Comparison of ENCODE assay signal across 20 mouse cellular contexts in the genomic region with DNA sequence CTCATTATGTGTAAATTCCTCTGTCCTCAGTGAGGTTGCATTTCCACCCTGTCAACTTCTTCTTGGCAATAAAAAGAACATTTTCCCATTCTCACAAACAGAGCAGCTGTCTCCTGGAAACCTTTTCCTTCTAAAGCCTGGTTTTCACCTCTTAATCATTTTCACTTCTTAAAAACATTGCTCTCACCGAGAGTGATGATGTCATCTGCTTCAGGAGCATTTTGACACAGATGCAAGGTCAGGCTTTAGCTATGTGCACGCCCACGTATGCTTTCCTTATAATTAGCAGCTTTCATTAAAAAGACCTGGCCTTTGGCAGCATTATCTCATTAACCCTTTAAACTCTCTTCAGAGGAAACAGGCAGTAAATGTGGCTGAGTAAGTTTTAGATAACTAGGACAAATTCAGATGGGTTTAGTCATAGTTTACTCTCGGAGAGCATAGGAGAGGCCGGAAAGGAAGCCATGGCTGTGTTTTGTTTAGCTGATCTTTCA. TPM values are rescaled to one million over a fixed set of nuclear protein-coding genes. Genes with fewer than 3 reads are reported as not detected.
DNase-seq lines count a peak whose midpoint lies in the region; ATAC-seq and TF ChIP-seq lines count a peak whose summit lies in the region.
"Had no signal": no experiment of that assay in that cellular context is flagged by ENCODE, and none has a peak within 500 bp of the region (broad histone marks: within the 10 kb centered on the region; RNA-seq: fewer than 3 reads in every experiment).

No protein-coding gene starts in this region.

- peak; percentile 5 for DNase-seq in embryo, embryonic 10.5 days (ENCODE audit: low spot score)
- no peak for DNase-seq in embryo, embryonic 11 days
- DNase-seq in heart, postnatal 0 days (ENCODE audit: low spot score) = peak; percentile 61
- DNase-seq in heart, adult 2 months = no peak
- DNase-seq in retina, embryonic 14.5 days (ENCODE audit: low spot score) = peak; percentile 12
- DNase-seq in cerebellum, adult 18-20 months = no peak
- DNase-seq: adrenal gland, postnatal 36 days; cerebellum, adult 8-10 months; gastrocnemius, postnatal 10 days; lung, adult 2 months; thymus, postnatal 14 days had no signal

- TF ChIP-seq CTCF in heart, postnatal 0 days (IDR thresholded peaks at IDR 0.05; ENCODE audit: low read depth) = no peak
- TF ChIP-seq CTCF in heart, adult 2 months (IDR thresholded peaks at IDR 0.05) = no peak

- no peak for TF ChIP-seq POLR2A in heart, adult 2 months (IDR thresholded peaks at IDR 0.05; ENCODE audit: insufficient read depth, low read depth, low read length)

- no peaks in the 10 kb centered on the region for H3K27me3 ChIP-seq in heart, postnatal 0 days (ENCODE audit: control insufficient read depth, insufficient read depth, low read length)
- H3K27me3 ChIP-seq in heart, adult 2 months (ENCODE audit: control insufficient read depth, insufficient read depth, low read length) = no peaks in the 10 kb centered on the region
- H3K27me3 ChIP-seq: embryonic facial prominence, embryonic 13.5 days; neural tube, embryonic 12.5 days had no signal

- H3K4me2 ChIP-seq in heart, postnatal 0 days (ENCODE audit: low read depth, low read length) = no peak overlapping the region
- H3K4me2 ChIP-seq: embryonic facial prominence, embryonic 13.5 days; midbrain, embryonic 11.5 days; neural tube, embryonic 12.5 days had no signal

- no peak overlapping the region for H3K27ac ChIP-seq in heart, postnatal 0 days (ENCODE audit: low read depth)
- no peak overlapping the region for H3K27ac ChIP-seq in heart, adult 2 months
- H3K27ac ChIP-seq: embryonic facial prominence, embryonic 13.5 days; neural tube, embryonic 12.5 days had no signal

- WGBS in heart, postnatal 0 days = 34% methylated on average over 5 of the region's 5 CpGs
- 24% methylated on average over 5 of the region's 5 CpGs for WGBS in heart, adult 2 months

- no peak overlapping the region for H3K9ac ChIP-seq in heart, postnatal 0 days (replicated peaks; ENCODE audit: low read depth, low read length)
- no peak overlapping the region for H3K9ac ChIP-seq in heart, adult 2 months (ENCODE audit: low read depth, low read length)
- H3K9ac ChIP-seq: embryonic facial prominence, embryonic 13.5 days; neural tube, embryonic 12.5 days had no signal

- H3K9me3 ChIP-seq in heart, postnatal 0 days (replicated peaks; ENCODE audit: control insufficient read depth, low read length) = no peaks in the 10 kb centered on the region
- H3K9me3 ChIP-seq: embryonic facial prominence, embryonic 13.5 days; neural tube, embryonic 12.5 days had no signal

- no peaks in the 10 kb centered on the region for H3K4me1 ChIP-seq in heart, postnatal 0 days (ENCODE audit: control insufficient read depth, insufficient read depth)
- H3K4me1 ChIP-seq in heart, adult 2 months (ENCODE audit: control insufficient read depth, insufficient read depth, low read length) = no peaks in the 10 kb centered on the region
- H3K4me1 ChIP-seq: embryonic facial prominence, embryonic 13.5 days; neural tube, embryonic 12.5 days had no signal

- no peak for TF ChIP-seq EP300 in heart, postnatal 0 days (IDR thresholded peaks at IDR 0.05; ENCODE audit: low read depth)
- TF ChIP-seq EP300 in heart, adult 2 months (IDR thresholded peaks at IDR 0.05; ENCODE audit: insufficient read depth, low read depth, low read length) = no peak

- intact Hi-C loops in heart, adult 2 months (cut with DNase I) = no loop called here

- ATAC-seq in heart, postnatal 0 days (ENCODE audit: insufficient read depth, low read depth) = no peak
- ATAC-seq in activated CD4-positive, CD25-positive, alpha-beta regulatory T cell, adult 4 months = peak; percentile 24
- ATAC-seq in megakaryocyte-erythroid progenitor cell, adult 5-6 weeks (replicated peaks; ENCODE audit: low FRiP score, low TSS enrichment, poor library complexity, severe bottlenecking) = no peak

- H3K36me3 ChIP-seq in heart, postnatal 0 days (replicated peaks; ENCODE audit: control insufficient read depth, insufficient read depth, low read length) = no peaks in the 10 kb centered on the region
- no peaks in the 10 kb centered on the region for H3K36me3 ChIP-seq in heart, adult 2 months (ENCODE audit: control insufficient read depth, insufficient read depth, low read length)
- H3K36me3 ChIP-seq: embryonic facial prominence, embryonic 13.5 days; neural tube, embryonic 12.5 days had no signal

- H3K79me2 ChIP-seq in heart, adult 2 months (replicated peaks; ENCODE audit: control insufficient read depth, insufficient read depth, low read length) = no peaks in the 10 kb centered on the region

- H3K4me3 ChIP-seq in heart, postnatal 0 days (ENCODE audit: low read depth, low read length) = no peak overlapping the region
- H3K4me3 ChIP-seq in heart, adult 2 months = no peak overlapping the region
- H3K4me3 ChIP-seq: embryonic facial prominence, embryonic 13.5 days; neural tube, embryonic 12.5 days had no signal

RNA-seq across cellular contexts. Expression of a gene that starts 25.3 kb away (rescaled TPM):
- total RNA-seq in heart, postnatal 0 days (2014; rRNA removed; ENCODE audit: low replicate concordance) = 1.7 and 2.4 TPM in 2 replicates
- 1.1 and 1.2 TPM in 2 replicates for polyA plus RNA-seq in heart, postnatal 0 days (2015; fragmentation: Nextera tagmentation; extraction: Ambion mirVana)
- under 1 TPM; 0.75 to 0.97 TPM for total RNA-seq in heart, adult 2 months (2021)
- polyA plus RNA-seq in heart, adult 2 months (2012; rRNA removed) = 0.51 and 1.3 TPM in 2 replicates
- not detected for polyA plus RNA-seq in activated CD4-positive, CD25-positive, alpha-beta regulatory T cell, adult 4 months (2017; shearing (Covaris generic))
- total RNA-seq in megakaryocyte-erythroid progenitor cell, adult 5-6 weeks (2014; fragmentation: Nextera tagmentation) = not detected in 2 replicates
- not detected in 2 replicates for total RNA-seq in megakaryocyte-erythroid progenitor cell, adult 5-6 weeks (2017)

RNA-seq across cellular contexts. Expression of a gene that starts 26.9 kb away (rescaled TPM):
- not detected in 2 replicates for total RNA-seq in heart, postnatal 0 days (2014; rRNA removed; ENCODE audit: low replicate concordance)
- polyA plus RNA-seq in heart, postnatal 0 days (2015; fragmentation: Nextera tagmentation; extraction: Ambion mirVana) = not detected in 2 replicates
- not detected for total RNA-seq in heart, adult 2 months (2021)
- polyA plus RNA-seq in heart, adult 2 months (2012; rRNA removed) = not detected in 2 replicates
- not detected for polyA plus RNA-seq in activated CD4-positive, CD25-positive, alpha-beta regulatory T cell, adult 4 months (2017; shearing (Covaris generic))
- total RNA-seq in megakaryocyte-erythroid progenitor cell, adult 5-6 weeks (2014; fragmentation: Nextera tagmentation) = not detected in 2 replicates
- total RNA-seq in megakaryocyte-erythroid progenitor cell, adult 5-6 weeks (2017) = not detected in 2 replicates
- total RNA-seq: adrenal gland, postnatal 36 days; gastrocnemius, postnatal 10 days; layer of hippocampus, postnatal 10 days had no signal
- polyA plus RNA-seq: embryonic facial prominence, embryonic 13.5 days; hindbrain, embryonic 11.5 days; kidney, embryonic 16.5 days; limb, embryonic 11.5 days; lung, adult 2 months; midbrain, embryonic 11.5 days; neural tube, embryonic 12.5 days had no signal

RNA-seq across cellular contexts. Expression of a gene that starts 33.6 kb away (rescaled TPM):
- total RNA-seq in heart, postnatal 0 days (2014; rRNA removed; ENCODE audit: low replicate concordance) = not detected in 2 replicates
- not detected in 2 replicates for polyA plus RNA-seq in heart, postnatal 0 days (2015; fragmentation: Nextera tagmentation; extraction: Ambion mirVana)
- total RNA-seq in heart, adult 2 months (2021) = not detected
- not detected in 2 replicates for polyA plus RNA-seq in heart, adult 2 months (2012; rRNA removed)
- not detected for polyA plus RNA-seq in activated CD4-positive, CD25-positive, alpha-beta regulatory T cell, adult 4 months (2017; shearing (Covaris generic))
- total RNA-seq in megakaryocyte-erythroid progenitor cell, adult 5-6 weeks (2014; fragmentation: Nextera tagmentation) = not detected in 2 replicates
- not detected in 2 replicates for total RNA-seq in megakaryocyte-erythroid progenitor cell, adult 5-6 weeks (2017)
- total RNA-seq: adrenal gland, postnatal 36 days; gastrocnemius, postnatal 10 days had no signal
- polyA plus RNA-seq: embryonic facial prominence, embryonic 13.5 days; hindbrain, embryonic 11.5 days; kidney, embryonic 16.5 days; limb, embryonic 11.5 days; lung, adult 2 months; midbrain, embryonic 11.5 days; neural tube, embryonic 12.5 days had no signal

RNA-seq across cellular contexts. Expression of a gene that starts 51.6 kb away (rescaled TPM):
- 87.7 and 152 TPM in 2 replicates for total RNA-seq in heart, postnatal 0 days (2014; rRNA removed; ENCODE audit: low replicate concordance)
- polyA plus RNA-seq in heart, postnatal 0 days (2015; fragmentation: Nextera tagmentation; extraction: Ambion mirVana) = 132 and 142 TPM in 2 replicates
- total RNA-seq in heart, adult 2 months (2021) = 100 to 1,000 TPM; 105 to 123 TPM
- polyA plus RNA-seq in heart, adult 2 months (2012; rRNA removed) = 38.5 and 59.0 TPM in 2 replicates
- polyA plus RNA-seq in activated CD4-positive, CD25-positive, alpha-beta regulatory T cell, adult 4 months (2017; shearing (Covaris generic)) = 100 to 1,000 TPM in 1 of 2 experiments, 10 to 100 TPM in 1; 99.2 to 106 TPM
- total RNA-seq in megakaryocyte-erythroid progenitor cell, adult 5-6 weeks (2014; fragmentation: Nextera tagmentation) = 137 and 169 TPM in 2 replicates
- total RNA-seq in megakaryocyte-erythroid progenitor cell, adult 5-6 weeks (2017) = 183 and 186 TPM in 2 replicates

RNA-seq across cellular contexts. Expression of a gene that starts 56.7 kb away (rescaled TPM):
- 0.70 TPM in 1 of 2 replicates, not detected in the other for total RNA-seq in heart, postnatal 0 days (2014; rRNA removed; ENCODE audit: low replicate concordance)
- polyA plus RNA-seq in heart, postnatal 0 days (2015; fragmentation: Nextera tagmentation; extraction: Ambion mirVana) = 0.41 and 0.49 TPM in 2 replicates
- under 1 TPM; 0.23 to 0.48 TPM for total RNA-seq in heart, adult 2 months (2021)
- 0.25 TPM in 1 of 2 replicates, not detected in the other for polyA plus RNA-seq in heart, adult 2 months (2012; rRNA removed)
- polyA plus RNA-seq in activated CD4-positive, CD25-positive, alpha-beta regulatory T cell, adult 4 months (2017; shearing (Covaris generic)) = 10 to 100 TPM; 25.0 to 41.7 TPM
- total RNA-seq in megakaryocyte-erythroid progenitor cell, adult 5-6 weeks (2014; fragmentation: Nextera tagmentation) = 0.79 and 0.94 TPM in 2 replicates
- 4.5 TPM in 1 of 2 replicates, not detected in the other for total RNA-seq in megakaryocyte-erythroid progenitor cell, adult 5-6 weeks (2017)
- total RNA-seq: layer of hippocampus, postnatal 10 days had no signal

Comparison
In these comparisons a context has a peak if more than half of its experiments do, and no peak if none do; other contexts are left out.
1. DNase-seq: peak in embryo, embryonic 10.5 days (single experiment), heart, postnatal 0 days (single experiment) and retina, embryonic 14.5 days (single experiment); none in embryo, embryonic 11 days (single experiment), heart, adult 2 months (0 of 2) and cerebellum, adult 18-20 months (0 of 2).